Mouse (Mus musculus) natural killer cell, adult 2 months (primary cell): ENCODE data around the gene Il12b.

ENCODE experiments used
- DNase-seq, 2 experiments: peaks; one replicate each; pipeline ENCODE4 v3.0.0; 2022; ENCODE audit warnings: low spot score in 2 of 2

Gene Il12b

DNA sequence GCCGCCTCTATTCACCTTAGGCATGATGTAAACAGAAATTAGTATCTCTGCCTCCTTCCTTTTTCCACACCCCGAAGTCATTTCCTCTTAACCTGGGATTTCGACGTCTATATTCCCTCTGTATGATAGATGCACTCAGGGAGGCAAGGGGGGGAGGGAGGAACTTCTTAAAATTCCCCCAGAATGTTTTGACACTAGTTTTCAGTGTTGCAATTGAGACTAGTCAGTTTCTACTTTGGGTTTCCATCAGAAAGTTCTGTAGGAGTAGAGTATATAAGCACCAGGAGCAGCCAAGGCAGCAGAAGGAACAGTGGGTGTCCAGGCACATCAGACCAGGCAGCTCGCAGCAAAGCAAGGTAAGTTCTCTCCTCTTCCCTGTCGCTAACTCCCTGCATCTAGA is at the start of gene Il12b:
Il12b (plus strand) TSS at position 301 of the 400 bp plus-strand sequence.
- no peak for DNase-seq

DNA sequence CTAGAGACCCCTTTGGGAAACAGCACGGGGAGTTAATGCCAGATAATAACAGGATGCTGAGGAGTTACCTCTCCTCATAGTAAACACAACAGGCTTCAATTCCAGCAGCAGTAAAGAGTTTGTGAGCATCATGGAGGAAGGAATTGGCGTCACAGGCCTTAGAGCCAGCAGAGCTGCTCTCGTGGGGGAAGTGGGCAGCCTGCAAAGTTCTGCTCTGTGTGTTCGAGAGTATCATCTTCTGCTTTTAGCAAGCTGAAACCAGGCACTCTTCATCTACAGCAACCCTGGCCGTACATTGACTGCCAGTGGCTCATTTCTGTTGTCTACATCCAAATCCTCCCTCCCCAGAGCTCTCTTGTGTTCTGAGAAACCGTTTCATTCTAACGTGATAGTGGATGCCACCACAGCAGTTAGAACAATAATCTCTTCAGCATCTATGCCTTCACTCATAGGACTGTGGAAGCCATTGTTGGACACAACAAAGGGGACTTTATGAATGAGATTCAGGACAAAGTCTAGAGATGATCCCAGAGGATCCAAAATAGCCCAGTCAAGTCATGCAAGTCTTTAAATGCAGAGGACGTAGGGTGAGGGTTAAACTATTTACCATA is 44.9 kb upstream of the Il12b start:
- no peak for DNase-seq

DNA sequence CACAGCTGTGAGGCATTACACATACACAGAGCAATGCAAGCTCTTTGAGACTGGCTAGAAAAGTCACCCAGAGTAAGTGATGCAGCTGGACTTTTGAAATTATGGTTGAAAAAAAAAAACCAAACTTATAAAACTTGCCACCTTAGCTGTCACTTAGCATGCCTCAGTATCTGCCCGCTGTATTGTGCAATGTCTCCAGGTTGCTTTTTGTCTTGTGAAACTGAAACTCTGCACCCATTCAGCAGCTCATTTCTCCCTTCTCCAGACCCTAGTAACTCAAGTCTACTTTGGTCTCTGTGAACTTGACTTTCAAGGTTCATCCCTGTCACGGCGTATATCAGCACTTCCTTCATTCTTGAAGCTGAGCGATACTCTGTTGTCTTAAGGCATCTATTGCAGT is 43.7 kb upstream of the Il12b start:
- DNase-seq = no peak

DNA sequence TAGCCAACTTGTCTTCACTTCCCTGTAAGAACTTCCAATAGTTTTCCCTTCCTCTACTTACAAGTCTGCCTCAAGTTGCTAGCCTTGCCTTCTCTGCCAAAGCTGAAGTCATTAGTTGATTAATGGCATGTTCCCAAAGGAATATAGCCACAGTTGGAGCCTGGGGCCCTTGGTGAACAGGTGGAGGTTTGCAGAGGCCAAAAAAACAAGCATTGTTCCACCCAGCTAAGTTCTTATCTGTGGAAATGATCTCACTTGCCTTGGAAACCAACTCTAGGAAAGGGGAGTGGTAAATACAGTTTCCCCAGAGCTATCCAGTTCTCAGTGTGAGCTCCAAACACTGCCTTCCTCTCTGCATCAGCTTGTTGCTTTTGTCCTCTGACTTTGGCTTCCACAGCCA is 35.3 kb upstream of the Il12b start:
- DNase-seq = no peak

DNA sequence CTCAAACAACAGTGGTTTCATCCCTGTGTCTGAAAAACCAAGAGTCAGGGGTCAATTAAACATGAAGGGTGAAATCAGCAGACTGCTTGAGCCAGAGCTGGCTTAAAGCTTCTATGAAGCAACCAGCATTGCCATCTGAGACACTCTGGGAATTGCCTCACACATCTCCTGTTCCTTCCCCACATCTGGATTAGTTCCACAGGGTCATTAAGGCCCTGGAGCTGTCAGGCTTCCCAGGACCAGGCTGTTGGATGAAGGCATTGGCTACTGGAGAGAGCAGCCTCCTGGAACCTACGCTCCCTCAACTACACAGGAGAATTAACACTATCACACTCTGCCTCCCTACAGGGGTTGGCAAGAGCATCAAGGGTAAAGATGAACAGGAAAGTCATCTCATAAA is 32.2 kb upstream of the Il12b start:
- DNase-seq = no peak

DNA sequence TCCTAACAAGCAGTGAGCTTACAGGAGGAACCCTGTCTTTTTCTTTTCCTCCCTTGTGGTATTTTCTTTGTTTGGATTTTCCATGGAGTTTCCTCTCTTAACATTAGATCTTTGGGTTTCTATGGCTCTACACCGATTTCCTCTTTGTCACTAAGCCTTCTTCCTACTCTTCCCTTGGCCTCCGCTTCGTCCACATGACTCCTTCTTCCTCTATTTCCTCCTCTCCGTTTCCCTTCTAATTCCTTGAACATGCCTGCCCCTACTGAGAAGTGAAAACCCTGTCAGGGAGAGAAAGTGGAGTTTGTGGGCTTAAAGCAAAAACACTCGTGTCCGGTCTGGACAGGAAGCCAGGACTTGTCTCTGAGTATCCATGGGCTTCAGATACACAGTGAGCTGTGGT is 27.0 kb upstream of the Il12b start:
- DNase-seq = no peak

DNA sequence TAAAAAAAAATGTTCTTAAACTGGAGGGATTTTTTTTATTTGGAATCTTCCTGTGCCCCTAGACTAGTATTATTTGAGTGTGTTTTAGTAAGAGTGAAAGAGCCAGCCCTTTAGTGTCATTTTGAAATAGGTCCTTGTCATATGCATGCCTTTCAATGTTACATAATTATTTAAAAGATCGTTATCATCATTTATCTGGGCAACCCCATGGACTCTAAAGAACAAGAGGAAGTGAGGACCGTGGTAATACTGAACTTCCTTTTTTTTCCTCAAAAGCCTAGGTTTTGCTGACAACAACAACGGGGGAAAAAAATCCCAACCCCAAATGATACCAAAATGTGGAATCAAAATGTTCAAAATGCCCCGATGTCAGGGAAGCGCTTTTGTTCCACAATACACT is 22.0 kb upstream of the Il12b start:
- DNase-seq = no peak

DNA sequence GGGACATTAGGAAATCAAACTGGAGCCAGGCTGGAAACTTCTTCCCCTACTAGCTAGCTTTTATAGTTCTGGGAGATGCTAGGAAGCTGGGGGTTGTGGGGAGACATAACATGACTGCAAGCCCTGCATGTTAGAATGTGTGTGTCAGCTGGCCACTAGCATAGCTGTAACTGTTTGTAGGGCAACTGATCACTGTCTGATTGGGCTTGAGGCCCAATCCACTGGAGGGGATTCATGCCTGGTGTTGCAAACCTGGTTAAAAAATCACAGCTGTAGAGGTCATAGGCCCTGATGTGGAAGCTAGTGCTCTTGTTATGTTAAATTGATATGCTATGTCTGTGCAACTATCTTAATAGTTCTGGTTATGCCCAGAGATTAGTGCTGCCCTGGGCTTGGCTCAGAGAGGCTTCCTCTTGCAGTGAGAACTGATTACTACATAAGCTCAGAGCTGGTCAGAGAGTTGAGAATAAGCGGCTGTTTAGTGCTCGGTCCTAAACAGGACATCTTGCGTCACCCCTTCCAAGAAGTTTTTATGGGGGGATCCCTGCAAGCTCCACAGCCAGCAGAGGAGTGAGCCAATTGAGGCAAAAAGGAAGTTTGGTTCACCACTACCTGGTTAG is 19.3 kb upstream of the Il12b start:
- DNase-seq = no peak

DNA sequence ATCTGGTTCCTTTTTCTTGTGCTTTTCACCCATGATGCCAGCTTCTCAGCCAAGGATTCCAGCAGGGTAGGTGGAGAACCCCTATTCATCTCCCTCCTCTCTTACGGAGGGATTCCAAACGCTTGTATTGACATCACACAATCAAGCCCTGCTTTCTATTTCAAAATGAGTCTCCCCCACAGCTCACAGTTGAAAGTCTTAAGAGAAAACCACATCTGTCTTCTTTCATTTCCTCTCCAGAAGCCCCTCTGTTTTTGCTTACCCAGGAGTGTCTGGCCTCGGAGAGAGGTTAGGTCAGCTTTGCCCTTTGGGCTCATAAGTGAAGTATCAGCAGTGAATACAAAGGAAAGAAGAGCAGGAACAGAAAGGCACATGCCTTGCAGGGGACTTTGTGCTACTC is 17.7 kb upstream of the Il12b start:
- no peak for DNase-seq

DNA sequence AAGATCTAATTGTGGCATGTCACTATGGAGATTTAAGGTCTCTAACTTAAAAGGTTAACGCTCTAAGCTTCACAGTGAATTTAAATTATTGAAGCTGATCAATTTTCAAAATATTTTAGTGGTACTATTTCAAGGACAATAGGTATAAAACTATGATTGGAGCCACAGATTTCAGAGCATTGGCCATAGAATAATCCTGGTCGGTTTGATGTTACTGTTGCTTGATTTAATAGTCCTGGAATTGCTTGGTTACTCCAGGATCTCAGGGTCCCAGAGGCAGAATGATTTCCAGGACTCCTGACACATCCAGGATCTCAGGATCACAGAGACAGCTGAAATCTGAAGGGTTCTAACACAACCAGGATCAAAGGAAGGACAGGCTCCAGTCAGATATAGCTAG is 12.8 kb upstream of the Il12b start:
- DNase-seq = no peak

DNA sequence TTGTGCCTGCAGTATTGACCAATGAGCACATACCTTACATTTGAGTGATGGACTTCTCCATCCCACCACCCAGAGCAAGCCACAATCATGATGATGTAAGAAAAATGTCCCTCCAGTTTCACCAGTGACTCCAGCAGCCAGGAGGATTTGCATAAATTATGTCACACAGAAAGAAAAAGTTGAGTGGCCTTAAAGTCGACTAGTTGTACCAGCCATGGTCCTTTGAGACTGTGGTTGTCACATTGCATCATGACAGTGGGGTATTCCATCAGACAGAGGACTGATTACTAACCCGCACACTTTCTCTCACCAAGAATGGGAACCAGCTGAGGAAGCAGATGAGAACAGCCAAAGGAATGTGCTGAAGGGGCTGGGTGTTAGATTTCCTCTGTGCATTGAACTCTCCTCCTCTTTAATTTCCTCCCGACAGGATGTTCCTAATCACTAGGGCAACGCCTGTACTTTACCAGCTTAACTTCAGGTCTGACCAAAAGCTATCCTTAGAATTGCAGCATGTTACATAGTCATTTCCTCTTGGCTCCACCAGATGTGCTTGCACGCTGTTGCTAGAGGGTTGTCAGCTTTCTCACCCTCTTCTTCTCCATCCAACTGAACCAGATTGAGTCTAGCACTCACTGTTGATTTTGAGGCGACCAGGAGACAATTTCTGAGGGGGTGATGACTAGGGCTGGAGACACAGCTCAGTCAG is 9.7 kb upstream of the Il12b start:
- DNase-seq = no peak

DNA sequence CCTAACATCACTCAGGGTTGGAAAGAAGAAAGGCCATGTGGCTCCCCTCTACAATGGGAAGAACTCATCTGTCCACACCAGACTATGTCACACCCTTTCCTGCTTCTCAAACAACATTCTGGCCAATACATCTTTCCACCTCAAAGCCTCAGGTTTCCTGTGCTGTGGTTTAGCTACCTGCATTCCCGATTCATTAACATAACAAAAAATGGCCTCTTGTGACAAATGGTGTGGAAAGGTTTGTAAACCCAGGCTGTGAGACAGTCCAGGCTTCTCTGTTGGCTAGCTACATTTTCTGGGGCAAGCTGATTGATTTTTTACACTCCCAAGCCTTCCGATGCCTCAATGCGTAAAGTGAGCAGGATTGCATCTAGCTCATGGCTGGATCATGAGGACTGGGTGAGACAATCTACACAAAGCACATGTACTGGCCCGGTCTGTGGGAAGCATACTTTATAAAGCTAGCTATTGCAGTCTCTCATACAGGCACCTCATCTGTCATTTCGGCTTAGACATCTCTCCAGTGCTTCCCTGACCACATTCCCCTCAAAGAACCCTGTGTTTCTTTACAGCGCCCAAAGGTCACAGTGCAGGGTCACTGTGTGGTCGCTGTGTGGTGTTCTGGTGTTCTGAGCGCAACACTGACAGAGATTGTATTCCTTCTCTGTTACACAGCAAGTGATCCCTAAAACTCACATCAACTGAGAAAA is 6.6 kb upstream of the Il12b start:
- no peak for DNase-seq

DNA sequence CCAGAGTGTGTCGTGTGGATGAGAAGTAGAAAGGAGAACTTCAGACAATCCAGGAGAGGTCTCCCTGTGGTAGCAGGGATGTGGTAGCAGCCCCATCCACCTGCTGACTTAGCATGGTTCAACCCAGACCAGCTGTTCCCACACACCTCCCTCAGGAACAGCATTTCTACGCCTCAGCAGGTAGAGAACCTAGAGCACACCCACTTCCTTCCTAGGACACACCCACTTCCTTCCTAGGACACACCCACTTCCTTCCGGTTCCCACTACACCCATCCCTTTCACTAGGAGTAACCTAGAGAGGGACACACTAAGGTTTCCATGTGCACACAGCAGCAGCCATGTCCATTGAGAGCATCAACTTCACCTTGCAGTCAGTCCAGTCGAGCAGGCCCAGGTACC is 4.5 kb upstream of the Il12b start:
- DNase-seq = peak in 1 of 2 experiments; percentile 27

DNA sequence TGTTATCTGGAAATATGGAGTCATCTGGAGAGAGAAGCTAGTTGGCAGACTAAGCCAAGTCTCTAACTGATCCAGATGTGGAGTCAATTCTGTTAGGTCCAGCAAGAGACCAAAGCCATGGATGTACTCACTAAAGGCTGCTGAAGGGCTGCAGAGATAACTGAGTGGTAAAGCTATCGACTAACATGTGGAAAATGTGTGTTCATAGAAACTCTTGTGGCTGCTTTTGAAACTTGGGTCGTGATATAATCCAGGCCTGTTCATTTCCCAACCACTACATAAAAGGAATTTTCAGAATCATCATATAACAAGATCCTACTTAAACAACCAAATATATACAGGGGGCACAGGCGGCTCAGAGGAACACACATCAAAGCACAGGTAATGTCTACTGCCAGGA is 2.3 kb upstream of the Il12b start:
- no peak for DNase-seq

DNA sequence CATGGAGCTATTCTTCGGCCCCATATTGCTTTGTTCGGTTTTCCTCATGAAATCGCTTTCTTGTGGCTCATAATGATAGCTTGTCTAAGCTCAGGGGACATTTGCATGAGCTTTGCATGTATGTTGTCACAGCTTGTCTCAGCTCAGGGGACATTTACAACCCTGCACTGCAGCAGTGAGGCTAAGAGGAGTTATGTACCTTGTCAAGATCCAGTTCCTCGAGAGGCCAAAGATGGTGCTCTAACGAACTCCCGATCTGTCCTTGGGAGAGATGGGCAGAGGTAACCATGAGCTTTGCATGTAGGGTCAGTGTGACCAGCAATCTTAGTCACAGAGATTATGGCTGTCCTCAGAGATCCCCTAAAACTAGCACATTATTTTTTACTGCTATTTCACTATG is 1.5 kb upstream of the Il12b start:
- DNase-seq = no peak

DNA sequence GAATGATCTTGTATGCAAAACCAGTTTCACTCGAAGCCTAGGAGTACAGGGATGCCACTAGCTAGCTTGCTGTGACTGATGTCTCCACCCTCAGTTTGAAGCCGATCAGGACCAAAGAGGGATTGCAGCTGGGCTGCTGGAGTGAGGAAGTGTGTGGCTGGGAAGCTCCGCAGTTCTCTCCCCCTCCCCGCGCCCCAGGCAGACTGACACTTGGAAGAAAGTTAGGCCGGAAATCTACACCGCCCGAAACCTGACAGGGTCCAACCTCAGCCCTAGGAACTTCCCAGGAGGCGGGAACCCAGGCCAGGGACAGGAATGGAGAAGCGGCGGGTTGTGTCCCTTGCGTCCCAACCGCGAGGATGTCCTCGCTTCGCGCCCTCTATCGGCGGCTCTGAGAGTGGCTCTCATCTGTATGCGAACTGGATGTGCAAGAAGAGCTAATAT is 1.1 kb upstream of the Il12b start:
- peak; percentile 27 to 56 for DNase-seq

DNA sequence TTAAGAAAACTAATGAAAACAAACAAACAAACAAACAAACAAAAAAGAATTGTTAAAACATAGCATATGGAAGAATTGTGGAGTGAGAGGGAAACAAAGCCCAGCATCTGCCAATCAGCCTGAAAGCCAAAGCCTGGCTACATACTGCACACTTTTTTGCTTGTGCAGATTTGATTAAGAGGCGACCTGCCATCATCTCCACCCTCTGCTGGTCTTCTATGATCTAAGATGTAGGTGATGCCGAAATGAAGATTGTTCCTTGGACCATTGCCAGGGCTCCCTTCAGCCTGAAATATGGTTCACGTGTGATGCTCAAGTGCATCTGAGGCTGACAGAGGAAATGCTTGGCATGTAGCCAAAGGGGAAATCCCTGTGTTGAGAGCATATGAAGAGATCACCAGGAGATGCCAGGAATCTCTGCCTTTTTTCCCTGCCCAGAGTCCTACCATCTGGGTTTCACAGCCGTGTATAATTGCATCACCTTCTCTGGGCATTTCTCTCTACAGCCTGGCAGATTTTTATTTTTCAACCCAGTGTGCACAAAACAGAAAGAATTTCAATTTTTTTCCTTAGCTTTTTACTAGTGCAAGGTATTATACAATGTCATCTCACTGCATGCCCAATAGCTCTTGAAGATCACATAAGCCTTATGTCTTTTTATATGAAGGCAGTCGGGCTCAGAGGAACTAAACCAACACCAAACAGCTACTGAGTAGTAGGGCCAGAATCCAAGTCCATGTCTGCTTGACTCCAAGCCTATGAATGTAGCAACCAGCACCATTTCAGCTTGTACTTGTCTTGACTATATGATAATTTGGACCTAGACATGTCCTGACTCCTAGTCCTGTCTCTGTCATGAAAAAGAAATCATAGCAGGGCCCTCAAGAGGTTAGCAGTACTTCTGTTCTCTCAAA is 2.0 kb downstream of the Il12b start:
- no peak for DNase-seq

DNA sequence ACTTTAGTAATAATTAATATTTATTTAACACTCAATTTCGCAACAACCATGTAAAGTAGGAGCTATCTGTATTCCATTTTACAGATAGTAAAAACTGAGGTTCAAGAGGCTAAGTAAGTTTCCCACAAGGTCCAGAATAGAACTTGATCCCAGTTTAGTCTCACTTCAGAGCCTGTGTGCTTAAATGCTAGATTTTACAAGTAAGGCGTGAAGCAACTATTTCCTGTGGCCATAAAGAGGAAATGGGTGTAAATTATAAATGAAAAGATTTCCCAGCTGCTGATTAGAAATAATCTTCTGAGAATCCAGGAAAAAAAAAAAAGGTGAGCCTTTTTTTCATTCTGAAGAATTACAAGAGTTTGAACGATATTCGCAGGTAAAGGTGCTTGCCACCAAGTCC is 5.2 kb downstream of the Il12b start:
- DNase-seq = no peak

DNA sequence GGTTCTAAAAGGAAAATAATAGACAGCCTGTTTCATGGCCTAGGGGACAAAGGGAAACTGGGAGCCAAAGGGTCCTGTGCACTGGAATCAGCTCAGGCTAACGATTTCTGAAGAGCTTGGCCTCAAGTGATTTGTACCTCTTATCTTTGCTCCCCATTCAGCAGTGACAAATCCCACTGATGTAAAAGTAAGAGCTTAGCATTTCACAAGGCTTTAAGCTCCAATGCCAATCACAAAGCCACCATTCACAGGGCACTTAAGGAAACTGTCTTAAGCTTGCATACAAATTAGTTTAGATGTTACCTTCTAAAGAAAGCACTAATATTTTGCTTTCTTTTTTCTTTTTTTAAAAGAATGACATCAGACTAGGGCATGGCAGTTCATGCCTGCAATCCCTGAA is 6.1 kb downstream of the Il12b start:
- DNase-seq = no peak

DNA sequence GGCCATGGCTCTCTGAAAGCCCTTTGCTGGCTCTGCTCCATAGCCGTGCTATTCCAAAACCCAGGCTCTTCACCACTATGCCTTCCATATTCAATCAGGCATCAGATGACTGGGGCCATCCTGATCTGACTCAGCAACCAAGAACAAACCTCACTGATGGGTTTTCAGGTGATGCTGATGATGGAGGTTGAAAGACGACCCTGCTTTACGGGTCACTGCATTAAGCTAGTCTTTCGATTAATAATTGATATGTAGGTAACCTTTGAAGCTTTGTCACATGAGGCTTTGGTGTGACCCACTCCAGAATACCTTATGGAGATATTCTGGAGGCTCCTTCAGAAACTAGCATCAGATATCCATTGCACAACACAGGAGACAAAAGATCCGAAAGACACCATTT is 6.6 kb downstream of the Il12b start:
- DNase-seq = no peak

DNA sequence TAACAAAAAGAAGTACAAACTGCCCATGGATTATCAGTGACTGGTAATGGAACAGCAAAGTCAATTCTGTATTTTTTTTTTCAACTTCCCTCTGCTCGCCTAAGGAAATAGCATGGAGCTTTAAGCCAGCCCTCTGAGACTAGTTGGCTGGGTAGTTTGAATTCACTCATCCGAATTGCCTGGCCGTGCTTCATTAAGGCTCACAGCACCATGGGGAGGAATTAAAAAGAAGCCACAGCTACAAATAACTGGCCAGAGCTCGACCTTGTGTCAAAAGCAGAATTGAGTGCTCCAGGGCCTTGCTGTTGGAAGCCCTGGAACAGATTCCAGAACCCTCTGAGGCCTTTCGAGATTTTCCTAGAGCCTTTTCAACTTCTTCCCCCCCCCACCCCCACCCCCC is 8.8 kb downstream of the Il12b start:
- DNase-seq = no peak

DNA sequence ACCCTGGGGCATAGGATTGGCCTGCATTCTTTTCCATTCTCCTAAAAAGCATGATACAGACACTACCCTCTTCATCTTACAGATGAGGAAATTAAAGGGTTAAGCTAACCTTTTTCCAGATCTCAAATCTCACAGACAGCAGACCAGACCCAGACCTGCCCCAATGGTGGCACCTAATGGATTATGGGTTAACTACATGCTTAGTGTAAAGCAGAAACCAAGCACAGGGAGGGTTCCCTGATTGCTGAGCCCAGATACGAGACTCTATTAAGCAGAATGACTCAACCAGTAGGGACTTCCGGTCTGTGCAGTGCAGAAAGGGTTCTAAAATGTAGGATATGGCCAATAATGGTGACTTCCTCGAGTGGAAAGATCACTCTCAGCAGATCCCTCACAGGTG is 10.6 kb downstream of the Il12b start:
- DNase-seq = no peak
